Mouse (Mus musculus) E14TG2a.4 (cell line): ENCODE data around the gene Cbx1.

Experiments
- CTCF ChIP-seq: conservative IDR thresholded peaks from 2 replicates; pipeline ENCODE4 v1.5.1; 2014; ENCODE audit warnings: low read length
- NANOG ChIP-seq: IDR thresholded peaks from 2 replicates; pipeline ENCODE4 v1.6.1; 2014; ENCODE audit warnings: borderline replicate concordance, low read length, mixed read lengths
- POU5F1 ChIP-seq: IDR thresholded peaks from 2 replicates; pipeline ENCODE4 v1.6.1; 2014; ENCODE audit warnings: low read length, borderline replicate concordance

GRCm38 (mm10) chr11:96766555-96766954 is 22.4 kb upstream of the Cbx1 start:
- TF ChIP-seq CTCF: no peak
- TF ChIP-seq POU5F1: no peak
- TF ChIP-seq NANOG: no peak
